ENCODE assay signal across 9 mouse cellular contexts in genomic region chr3:107867086-107867485, GRCm38 (mm10). TPM values are rescaled to one million over a fixed set of nuclear protein-coding genes. Genes with fewer than 3 reads are reported as not detected.
DNase-seq lines count a peak whose midpoint lies in the region; ATAC-seq and TF ChIP-seq lines count a peak whose summit lies in the region.
"Had no signal": no experiment of that assay in that cellular context is flagged by ENCODE, and none has a peak within 500 bp of the region (broad histone marks: within the 10 kb centered on the region; RNA-seq: fewer than 3 reads in every experiment).

No protein-coding gene starts in this region.

- no peak overlapping the region for H3K9ac ChIP-seq in forebrain, embryonic 16.5 days (replicated peaks; ENCODE audit: low read depth, low read length)

- ATAC-seq in G1E (ENCODE audit: extremely low read depth, insufficient number of reproducible peaks, low FRiP score, poor library complexity, severe bottlenecking), result peak; percentile 64
- peak; percentile 43 for ATAC-seq in forebrain, embryonic 16.5 days
- peak; percentile 82 to 89 for ATAC-seq in hematopoietic stem cell, adult 5-6 weeks (replicated peaks in 1 of 2; ENCODE audit: insufficient read depth in 1 of 2, low FRiP score in 2 of 2, low TSS enrichment in 1 of 2, low read depth in 1 of 2, poor library complexity in 2 of 2, severe bottlenecking in 2 of 2)

- no peaks in the 10 kb centered on the region for H3K9me3 ChIP-seq in G1E (replicated peaks)
- H3K9me3 ChIP-seq in forebrain, embryonic 16.5 days (ENCODE audit: control insufficient read depth, low read length), result no peaks in the 10 kb centered on the region
- H3K9me3 ChIP-seq: megakaryocyte, embryonic 14.5 days had no signal

- H3K27ac ChIP-seq in forebrain, embryonic 16.5 days (ENCODE audit: low read length), result no peak overlapping the region
- no peak overlapping the region for H3K27ac ChIP-seq in olfactory bulb, adult 2 months (ENCODE audit: insufficient read depth, low read depth, low read length)

- no peaks in the 10 kb centered on the region for H3K36me3 ChIP-seq in G1E (replicated peaks)
- H3K36me3 ChIP-seq in forebrain, embryonic 16.5 days (ENCODE audit: control insufficient read depth, insufficient read depth), result no peaks in the 10 kb centered on the region

- peaks cover 5% of the 10 kb centered on the region for H3K4me1 ChIP-seq in G1E (ENCODE audit: insufficient read depth, low read depth, low read length)
- H3K4me1 ChIP-seq in forebrain, embryonic 16.5 days (replicated peaks; ENCODE audit: control insufficient read depth, insufficient read depth, low read length), result peaks cover 8% of the 10 kb centered on the region
- peaks cover 8% of the 10 kb centered on the region for H3K4me1 ChIP-seq in lung, adult 2 months (ENCODE audit: control insufficient read depth, insufficient read depth, low read length)
- H3K4me1 ChIP-seq in olfactory bulb, adult 2 months (ENCODE audit: control insufficient read depth, insufficient read depth, low read length), result peaks cover 11% of the 10 kb centered on the region

- H3K27me3 ChIP-seq in G1E (ENCODE audit: insufficient read depth, low read length), result peaks cover 11% of the 10 kb centered on the region
- no peaks in the 10 kb centered on the region for H3K27me3 ChIP-seq in forebrain, embryonic 16.5 days (replicated peaks; ENCODE audit: control insufficient read depth, insufficient read depth, low read length)

- peak; percentile 91 for TF ChIP-seq CTCF in G1E (IDR thresholded peaks at IDR 0.05; ENCODE audit: low read depth, low read length)
- TF ChIP-seq CTCF in lung, adult 2 months (IDR thresholded peaks at IDR 0.05; ENCODE audit: insufficient read depth, low read length), result peak; percentile 99
- peak; percentile 66 for TF ChIP-seq CTCF in olfactory bulb, adult 2 months (IDR thresholded peaks at IDR 0.05; ENCODE audit: insufficient read depth, low read depth, low read length)

- DNase-seq in G1E (ENCODE audit: low spot score), result peak; percentile 75
- peak; percentile 66 for DNase-seq in cerebellum, adult 11-12 months
- peak; percentile 83 to 92 for DNase-seq in layer of hippocampus, adult 8-10 months (ENCODE audit: low spot score in 2 of 2)
- DNase-seq in lung, adult 2 months, result peak; percentile 76
- peak; percentile 56 to 61 for DNase-seq in thymus, adult 18-20 months

- TF ChIP-seq POLR2A in lung, adult 2 months (IDR thresholded peaks at IDR 0.05; ENCODE audit: borderline replicate concordance, extremely low read depth, low read depth, low read length), result no peak
- no peak for TF ChIP-seq POLR2A in olfactory bulb, adult 2 months (IDR thresholded peaks at IDR 0.05; ENCODE audit: insufficient read depth, low read depth, low read length)

- WGBS in forebrain, embryonic 16.5 days, result 5% methylated on average over 8 of the region's 8 CpGs
- whole genome bisulfite sequencing in lung, adult 2 months, result 3% methylated on average over 8 of the region's 8 CpGs
- 6% methylated on average over 8 of the region's 8 CpGs for WGBS in olfactory bulb, adult 2 months

- H3K4me3 ChIP-seq in G1E (ENCODE audit: low read depth, low read length), result no peak overlapping the region
- no peak overlapping the region for H3K4me3 ChIP-seq in forebrain, embryonic 16.5 days (replicated peaks; ENCODE audit: low read length)
- H3K4me3 ChIP-seq in lung, adult 2 months (replicated peaks; ENCODE audit: extremely low read depth, low read depth, low read length), result no peak overlapping the region
- no peak overlapping the region for H3K4me3 ChIP-seq in olfactory bulb, adult 2 months (ENCODE audit: insufficient read depth, low read depth, low read length)
- H3K4me3 ChIP-seq: megakaryocyte, embryonic 14.5 days had no signal

- no peak overlapping the region for H3K4me2 ChIP-seq in forebrain, embryonic 16.5 days (ENCODE audit: low read length)

RNA-seq across cellular contexts. Expression of gene Eps8l3, which starts 9.9 kb away (rescaled TPM):
- not detected in 2 replicates for total RNA-seq in G1E (2014; fragmentation: Nextera tagmentation)
- 0.06 TPM in 1 of 2 replicates, not detected in the other for total RNA-seq in G1E (2017)
- not detected in 2 replicates for polyA plus RNA-seq in G1E (2012)
- not detected in 2 replicates for polyA plus RNA-seq in forebrain, embryonic 16.5 days (2015; fragmentation: Nextera tagmentation; extraction: Ambion mirVana)
- total RNA-seq in hematopoietic stem cell, adult 5-6 weeks (2017), result not detected in 2 replicates
- total RNA-seq in layer of hippocampus, adult 8-10 months (2022), result not detected
- polyA plus RNA-seq in lung, adult 2 months (2012; rRNA removed), result 0.61 TPM in 1 of 2 replicates, not detected in the other
- not detected in 2 replicates for polyA plus RNA-seq in olfactory bulb, adult 2 months (2012; ENCODE audit: insufficient read depth, insufficient read length, low replicate concordance, missing spikeins)

RNA-seq across cellular contexts. Expression of gene Gstm5, which starts 28.5 kb away (rescaled TPM):
- total RNA-seq in G1E (2014; fragmentation: Nextera tagmentation) (not detected in 2 replicates), G1E (2017) (not detected in 2 replicates)
- polyA plus RNA-seq in G1E (2012), result not detected in 2 replicates
- 173 and 174 TPM in 2 replicates for polyA plus RNA-seq in forebrain, embryonic 16.5 days (2015; fragmentation: Nextera tagmentation; extraction: Ambion mirVana)
- total RNA-seq in hematopoietic stem cell, adult 5-6 weeks (2017), result 34.2 and 42.6 TPM in 2 replicates
- 100 to 1,000 TPM; 226 to 282 (median 255) TPM for total RNA-seq in layer of hippocampus, adult 8-10 months (2022)
- 8.4 and 15.3 TPM in 2 replicates for polyA plus RNA-seq in lung, adult 2 months (2012; rRNA removed)
- not detected in 2 replicates for polyA plus RNA-seq in olfactory bulb, adult 2 months (2012; ENCODE audit: insufficient read depth, insufficient read length, low replicate concordance, missing spikeins)
